Mouse (Mus musculus): ENCODE data around the gene Vmn2r12. TPM values are rescaled to one million over a fixed set of nuclear protein-coding genes. Genes with fewer than 3 reads are reported as not detected.
"Not testable (repeated sequence)": the region's sequence is repeated elsewhere in the genome, so short reads cannot be mapped to it uniquely, and the experiment has no call there.

The Vmn2r12 gene
- polyA plus RNA-seq (2014; fragmentation: Nextera tagmentation; extraction: Ambion mirVana), result not detected in 2 replicates

GRCm38 (mm10) chr5:109097850-109098249 lies at the start of gene Vmn2r12:
TSS of gene Vmn2r12 (minus strand) at chr5:109097950.
- not testable (repeated sequence) for H3K4me1 ChIP-seq (ENCODE audit: control insufficient read depth, insufficient read depth, low read length); ATAC-seq (replicated peaks; ENCODE audit: insufficient number of reproducible peaks, low FRiP score, low TSS enrichment); H3K27me3 ChIP-seq (ENCODE audit: control insufficient read depth, insufficient read depth, low read length); H3K4me2 ChIP-seq; H3K4me3 ChIP-seq (ENCODE audit: low read depth, low read length); H3K9me3 ChIP-seq (replicated peaks; ENCODE audit: control insufficient read depth, low read length); H3K36me3 ChIP-seq (ENCODE audit: control insufficient read depth, insufficient read depth, low read length); H3K9ac ChIP-seq (ENCODE audit: low read depth, low read length); H3K27ac ChIP-seq (ENCODE audit: low read depth, low read length)
- 73% methylated on average over 5 of the region's 5 CpGs for WGBS (ENCODE audit: insufficient replicate concordance)

- no peak overlapping the region for H3K9ac ChIP-seq (ENCODE audit: low read depth, low read length)
- H3K27me3 ChIP-seq (ENCODE audit: control insufficient read depth, insufficient read depth, low read length), result no peaks in the 10 kb centered on the region
- H3K4me3 ChIP-seq (ENCODE audit: low read depth, low read length), result no peak overlapping the region
- no peak for ATAC-seq (replicated peaks; ENCODE audit: insufficient number of reproducible peaks, low FRiP score, low TSS enrichment)
- no peak overlapping the region for H3K27ac ChIP-seq (ENCODE audit: low read depth, low read length)
- no peaks in the 10 kb centered on the region for H3K36me3 ChIP-seq (ENCODE audit: control insufficient read depth, insufficient read depth, low read length)
- WGBS (ENCODE audit: insufficient replicate concordance), result 74% methylated on average over 2 of the region's 2 CpGs
- H3K4me1 ChIP-seq (ENCODE audit: control insufficient read depth, insufficient read depth, low read length), result no peaks in the 10 kb centered on the region
- no peak overlapping the region for H3K4me2 ChIP-seq
- H3K9me3 ChIP-seq (replicated peaks; ENCODE audit: control insufficient read depth, low read length), result 0 out of 2 replicates have a peak, but pooled peaks cover 2% of the 10 kb centered on the region
Measured at GRCm38 (mm10) chr5:109139546-109139945, 41.8 kb upstream of the Vmn2r12 start.

- ATAC-seq (replicated peaks; ENCODE audit: insufficient number of reproducible peaks, low FRiP score, low TSS enrichment), result no peak
- Histone ChIP-seq H3K36me3 (ENCODE audit: control insufficient read depth, insufficient read depth, low read length) (no peaks in the 10 kb centered on the region), H3K4me1 (ENCODE audit: control insufficient read depth, insufficient read depth, low read length) (no peaks in the 10 kb centered on the region), H3K9me3 (replicated peaks; ENCODE audit: control insufficient read depth, low read length) (0 out of 2 replicates have a peak, but pooled peaks cover 2% of the 10 kb centered on the region), H3K4me3 (ENCODE audit: low read depth, low read length) (no peak overlapping the region), H3K9ac (ENCODE audit: low read depth, low read length) (no peak overlapping the region), H3K27ac (ENCODE audit: low read depth, low read length) (no peak overlapping the region), H3K4me2 (no peak overlapping the region), H3K27me3 (ENCODE audit: control insufficient read depth, insufficient read depth, low read length) (no peaks in the 10 kb centered on the region)
- WGBS (ENCODE audit: insufficient replicate concordance), result 60% methylated on average over 2 of the region's 2 CpGs
Measured at GRCm38 (mm10) chr5:109136731-109137130, 39.0 kb upstream of the Vmn2r12 start.

GRCm38 (mm10) chr5:109096482-109096881 lies 1.3 kb downstream of the Vmn2r12 start:
- not testable (repeated sequence) for H3K27ac ChIP-seq (ENCODE audit: low read depth, low read length); H3K4me3 ChIP-seq (ENCODE audit: low read depth, low read length); ATAC-seq (replicated peaks; ENCODE audit: insufficient number of reproducible peaks, low FRiP score, low TSS enrichment); H3K9me3 ChIP-seq (replicated peaks; ENCODE audit: control insufficient read depth, low read length); H3K27me3 ChIP-seq (ENCODE audit: control insufficient read depth, insufficient read depth, low read length); H3K4me2 ChIP-seq; H3K9ac ChIP-seq (ENCODE audit: low read depth, low read length); H3K4me1 ChIP-seq (ENCODE audit: control insufficient read depth, insufficient read depth, low read length); H3K36me3 ChIP-seq (ENCODE audit: control insufficient read depth, insufficient read depth, low read length)
- WGBS (ENCODE audit: insufficient replicate concordance), result 78% methylated on average over 3 of the region's 3 CpGs

DNA sequence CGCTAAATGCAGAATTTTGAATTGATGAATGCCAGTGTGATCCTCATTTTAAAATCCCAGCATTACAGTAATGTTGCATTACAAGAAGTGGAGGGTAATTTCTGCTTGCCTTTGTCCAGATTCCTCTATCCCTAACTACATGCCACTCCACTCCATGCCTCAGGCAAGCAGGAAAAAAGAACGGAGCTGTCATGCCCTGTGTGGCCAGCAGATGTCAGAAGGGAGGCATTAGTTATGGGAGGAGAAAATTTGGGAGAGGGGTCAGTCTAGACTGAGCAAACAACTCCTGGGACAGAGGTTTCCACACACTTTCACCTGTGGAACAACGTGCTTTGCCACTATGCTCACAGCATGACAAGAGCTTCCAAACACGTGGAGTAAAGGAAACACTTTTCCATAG lies 25.7 kb downstream of the Vmn2r12 start:
- H3K4me3 ChIP-seq (ENCODE audit: low read depth, low read length); H3K27me3 ChIP-seq (ENCODE audit: control insufficient read depth, insufficient read depth, low read length); ATAC-seq (replicated peaks; ENCODE audit: insufficient number of reproducible peaks, low FRiP score, low TSS enrichment); H3K27ac ChIP-seq (ENCODE audit: low read depth, low read length); H3K9me3 ChIP-seq (replicated peaks; ENCODE audit: control insufficient read depth, low read length); H3K36me3 ChIP-seq (ENCODE audit: control insufficient read depth, insufficient read depth, low read length); H3K4me2 ChIP-seq; H3K4me1 ChIP-seq (ENCODE audit: control insufficient read depth, insufficient read depth, low read length); H3K9ac ChIP-seq (ENCODE audit: low read depth, low read length): not testable (repeated sequence)
- 35% methylated on average over 4 of the region's 4 CpGs for WGBS (ENCODE audit: insufficient replicate concordance)

DNA sequence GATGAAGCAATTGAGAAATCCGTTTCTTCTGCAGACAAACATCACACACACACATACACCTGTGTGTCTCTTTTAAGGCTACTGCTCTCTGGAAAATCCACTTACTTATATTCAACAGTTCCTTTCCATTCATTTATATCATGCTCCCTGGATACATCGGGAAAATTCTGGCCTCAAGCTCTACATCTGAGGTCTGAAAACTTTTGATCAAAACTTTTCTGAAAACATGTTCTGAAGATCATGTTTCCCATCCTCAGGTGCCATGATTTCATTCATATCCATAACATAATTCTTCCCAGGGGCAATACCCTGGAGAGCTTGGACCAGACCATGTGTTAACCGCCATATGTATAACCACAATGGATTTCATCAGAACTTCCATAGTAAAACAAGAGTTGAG lies 38.3 kb downstream of the Vmn2r12 start, which contains the start of gene Vmn2r11:
Vmn2r11 (minus strand) TSS at position 101 of the 400 bp plus-strand sequence.
- not testable (repeated sequence) for H3K36me3 ChIP-seq (ENCODE audit: control insufficient read depth, insufficient read depth, low read length); H3K4me2 ChIP-seq; H3K27me3 ChIP-seq (ENCODE audit: control insufficient read depth, insufficient read depth, low read length); ATAC-seq (replicated peaks; ENCODE audit: insufficient number of reproducible peaks, low FRiP score, low TSS enrichment); H3K9me3 ChIP-seq (replicated peaks; ENCODE audit: control insufficient read depth, low read length); H3K27ac ChIP-seq (ENCODE audit: low read depth, low read length); H3K9ac ChIP-seq (ENCODE audit: low read depth, low read length); H3K4me3 ChIP-seq (ENCODE audit: low read depth, low read length); H3K4me1 ChIP-seq (ENCODE audit: control insufficient read depth, insufficient read depth, low read length)
- 70% methylated on average over 3 of the region's 3 CpGs for WGBS (ENCODE audit: insufficient replicate concordance)

DNA sequence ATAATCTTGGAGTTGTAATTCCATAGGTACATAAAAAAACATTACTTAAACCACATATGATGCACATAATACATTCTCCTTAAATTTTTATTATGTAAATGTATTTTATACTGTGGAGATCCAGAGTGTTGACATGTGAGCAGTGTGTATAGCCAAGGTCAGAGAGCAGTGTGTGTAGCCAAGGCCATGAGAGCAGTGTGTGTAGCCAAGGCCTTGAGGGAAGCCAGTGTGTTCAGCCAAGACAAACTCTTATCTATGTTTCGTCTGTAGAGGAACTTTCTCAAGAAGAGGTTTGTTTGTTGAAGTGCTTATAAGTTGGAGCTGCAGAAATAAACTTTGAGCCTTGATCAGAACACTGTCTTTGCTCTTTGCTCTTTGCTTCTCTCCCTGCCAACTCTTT lies 42.5 kb downstream of the Vmn2r12 start:
- H3K9ac ChIP-seq (ENCODE audit: low read depth, low read length), result no peak overlapping the region
- no peaks in the 10 kb centered on the region for H3K27me3 ChIP-seq (ENCODE audit: control insufficient read depth, insufficient read depth, low read length)
- 62% methylated on average over 1 of the region's 1 CpGs for WGBS (ENCODE audit: insufficient replicate concordance)
- no peaks in the 10 kb centered on the region for H3K9me3 ChIP-seq (replicated peaks; ENCODE audit: control insufficient read depth, low read length)
- no peak overlapping the region for H3K4me3 ChIP-seq (ENCODE audit: low read depth, low read length)
- no peaks in the 10 kb centered on the region for H3K4me1 ChIP-seq (ENCODE audit: control insufficient read depth, insufficient read depth, low read length)
- no peak overlapping the region for H3K4me2 ChIP-seq
- H3K36me3 ChIP-seq (ENCODE audit: control insufficient read depth, insufficient read depth, low read length), result no peaks in the 10 kb centered on the region
- H3K27ac ChIP-seq (ENCODE audit: low read depth, low read length), result no peak overlapping the region
- no peak for ATAC-seq (replicated peaks; ENCODE audit: insufficient number of reproducible peaks, low FRiP score, low TSS enrichment)

Other genes with a start within 250 kb of the Vmn2r12 start
- not detected in 2 replicates for gene Vmn2r9, start 245.3 kb downstream of the Vmn2r12 start, polyA plus RNA-seq (2014; fragmentation: Nextera tagmentation; extraction: Ambion mirVana)
- gene Vmn2r10, start 91.4 kb downstream of the Vmn2r12 start, polyA plus RNA-seq (2014; fragmentation: Nextera tagmentation; extraction: Ambion mirVana), result not detected in 2 replicates
- gene Vmn2r11, start 38.4 kb downstream of the Vmn2r12 start, polyA plus RNA-seq (2014; fragmentation: Nextera tagmentation; extraction: Ambion mirVana), result not detected in 2 replicates
- gene Vmn2r13, start 94.2 kb upstream of the Vmn2r12 start, polyA plus RNA-seq (2014; fragmentation: Nextera tagmentation; extraction: Ambion mirVana), result not detected in 2 replicates
- gene Vmn2r14, start 126.8 kb upstream of the Vmn2r12 start, polyA plus RNA-seq (2014; fragmentation: Nextera tagmentation; extraction: Ambion mirVana), result not detected in 2 replicates
- not detected in 2 replicates for gene Vmn2r15, start 199.7 kb upstream of the Vmn2r12 start, polyA plus RNA-seq (2014; fragmentation: Nextera tagmentation; extraction: Ambion mirVana)
- not detected in 2 replicates for gene Vmn2r16, start 232.2 kb upstream of the Vmn2r12 start, polyA plus RNA-seq (2014; fragmentation: Nextera tagmentation; extraction: Ambion mirVana)